7 mouse cellular contexts compared by ENCODE assay signal in the genomic region with DNA sequence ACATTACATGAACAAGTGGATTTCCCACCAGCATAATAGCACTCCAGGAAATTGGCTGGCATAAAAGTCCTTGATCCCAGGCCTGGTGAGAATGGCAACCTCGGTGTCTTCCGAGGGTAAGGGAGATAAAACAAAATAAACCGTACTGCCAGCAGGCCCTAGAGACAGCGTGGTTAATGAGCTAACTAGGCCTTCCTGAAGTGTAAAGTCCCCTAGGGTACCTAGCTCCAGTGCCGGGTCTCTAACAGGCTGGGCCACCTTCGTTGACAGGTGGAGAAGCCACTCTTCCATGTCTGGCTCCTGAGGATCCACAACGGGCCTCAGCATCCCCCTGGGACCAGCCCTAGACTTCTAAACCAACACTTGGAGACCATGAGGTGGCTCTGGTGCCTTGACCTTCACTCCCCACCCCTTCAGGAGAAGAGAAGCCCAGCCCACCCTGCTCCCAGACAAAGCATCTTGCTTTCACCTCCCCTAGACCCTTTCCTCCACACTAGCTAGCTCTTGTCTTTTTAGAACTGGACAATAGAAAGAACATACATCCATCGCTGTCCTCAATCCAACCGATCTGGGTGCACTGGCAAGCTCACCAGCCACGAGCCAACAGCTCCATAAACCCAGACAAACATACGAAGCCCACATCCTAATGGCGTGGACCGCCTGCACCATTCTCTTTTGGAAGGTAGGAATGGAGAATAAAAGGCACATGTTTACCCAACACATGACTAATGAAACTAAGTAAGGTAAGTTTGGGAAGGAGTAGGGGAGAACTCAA. TPM values are rescaled to one million over a fixed set of nuclear protein-coding genes. Genes with fewer than 3 reads are reported as not detected.
DNase-seq lines count a peak whose midpoint lies in the region; ATAC-seq and TF ChIP-seq lines count a peak whose summit lies in the region.

No protein-coding gene starts in this region.

- no peaks in the 10 kb centered on the region for H3K9me3 ChIP-seq in embryonic facial prominence, embryonic 13.5 days
- no peaks in the 10 kb centered on the region for H3K9me3 ChIP-seq in hindbrain, embryonic 13.5 days
- no peaks in the 10 kb centered on the region for H3K9me3 ChIP-seq in neural tube, embryonic 13.5 days

- H3K4me3 ChIP-seq in kidney, adult 2 months (ENCODE audit: insufficient read depth, low read depth, low read length), result no peak overlapping the region
- peak overlapping the region; percentile 25 for H3K4me3 ChIP-seq in embryonic facial prominence, embryonic 13.5 days
- H3K4me3 ChIP-seq in hindbrain, embryonic 13.5 days, result peak overlapping the region; percentile 85
- peak overlapping the region; percentile 77 for H3K4me3 ChIP-seq in neural tube, embryonic 13.5 days

- ATAC-seq in embryonic facial prominence, embryonic 13.5 days (ENCODE audit: insufficient number of reproducible peaks, insufficient read depth, low FRiP score, low TSS enrichment, low read depth), result no peak
- ATAC-seq in hindbrain, embryonic 13.5 days (ENCODE audit: low FRiP score), result no peak
- no peak for ATAC-seq in neural tube, embryonic 13.5 days (ENCODE audit: low read depth)

- peak overlapping the region; percentile 35; the same call in 1 of the 2 replicates for H3K27ac ChIP-seq in kidney, adult 2 months (ENCODE audit: insufficient read depth, low read depth, low read length)
- no peak overlapping the region for H3K27ac ChIP-seq in embryonic facial prominence, embryonic 13.5 days
- peak overlapping the region; percentile 100 for H3K27ac ChIP-seq in hindbrain, embryonic 13.5 days
- H3K27ac ChIP-seq in neural tube, embryonic 13.5 days (replicated peaks), result peak overlapping the region; percentile 100

- H3K9ac ChIP-seq in embryonic facial prominence, embryonic 13.5 days, result peak overlapping the region; percentile 57; the same call in 1 of the 2 replicates
- H3K9ac ChIP-seq in hindbrain, embryonic 13.5 days, result peak overlapping the region; percentile 100
- peak overlapping the region; percentile 100 for H3K9ac ChIP-seq in neural tube, embryonic 13.5 days

- H3K4me1 ChIP-seq in kidney, adult 2 months (ENCODE audit: control insufficient read depth, insufficient read depth, low read length), result no peaks in the 10 kb centered on the region
- H3K4me1 ChIP-seq in embryonic facial prominence, embryonic 13.5 days, result peaks cover 22% of the 10 kb centered on the region
- peaks cover 72% of the 10 kb centered on the region for H3K4me1 ChIP-seq in hindbrain, embryonic 13.5 days (replicated peaks)
- peaks cover 78% of the 10 kb centered on the region for H3K4me1 ChIP-seq in neural tube, embryonic 13.5 days (replicated peaks)

- no peak for TF ChIP-seq POLR2A in kidney, adult 2 months (IDR thresholded peaks at IDR 0.05; ENCODE audit: low read depth, low read length)

- H3K36me3 ChIP-seq in kidney, adult 2 months (ENCODE audit: control insufficient read depth, insufficient read depth, low read length), result no peaks in the 10 kb centered on the region
- H3K36me3 ChIP-seq in embryonic facial prominence, embryonic 13.5 days, result peaks cover 2% of the 10 kb centered on the region; the same call in 1 of the 2 replicates
- H3K36me3 ChIP-seq in hindbrain, embryonic 13.5 days, result peaks cover 16% of the 10 kb centered on the region
- H3K36me3 ChIP-seq in neural tube, embryonic 13.5 days, result peaks cover 8% of the 10 kb centered on the region; the same call in 1 of the 2 replicates

- no peak for TF ChIP-seq CTCF in kidney, adult 2 months (conservative IDR thresholded peaks at IDR 0.05; ENCODE audit: insufficient read depth, insufficient read length, low read depth, low read length)

- DNase-seq in kidney, adult 2 months, result no peak
- DNase-seq in kidney, adult 18-20 months, result no peak
- DNase-seq in testis, postnatal 14 days (ENCODE audit: low spot score), result no peak
- no peak for DNase-seq in thymus, postnatal 36 days

- WGBS in kidney, adult 2 months, result 74% methylated on average over 13 of the region's 13 CpGs
- 30% methylated on average over 13 of the region's 13 CpGs for WGBS in embryonic facial prominence, embryonic 13.5 days
- WGBS in hindbrain, embryonic 13.5 days, result 15% methylated on average over 13 of the region's 13 CpGs
- 13% methylated on average over 13 of the region's 13 CpGs for WGBS in neural tube, embryonic 13.5 days

- H3K4me2 ChIP-seq in embryonic facial prominence, embryonic 13.5 days, result peak overlapping the region; percentile 62
- H3K4me2 ChIP-seq in hindbrain, embryonic 13.5 days, result peak overlapping the region; percentile 89
- peak overlapping the region; percentile 92 for H3K4me2 ChIP-seq in neural tube, embryonic 13.5 days

- H3K27me3 ChIP-seq in kidney, adult 2 months (replicated peaks; ENCODE audit: control insufficient read depth, insufficient read depth, low read length), result no peaks in the 10 kb centered on the region; the same call in 1 of the 2 replicates
- H3K27me3 ChIP-seq in embryonic facial prominence, embryonic 13.5 days, result peaks cover 74% of the 10 kb centered on the region
- H3K27me3 ChIP-seq in hindbrain, embryonic 13.5 days, result no peaks in the 10 kb centered on the region
- no peaks in the 10 kb centered on the region for H3K27me3 ChIP-seq in neural tube, embryonic 13.5 days

RNA-seq across cellular contexts. Expression of a gene that starts 10.0 kb away (rescaled TPM):
- 6.2 TPM in 2 replicates for polyA plus RNA-seq in kidney, adult 2 months (2012; rRNA removed)
- 47.4 and 59.0 TPM in 2 replicates for polyA plus RNA-seq in embryonic facial prominence, embryonic 13.5 days (2015; fragmentation: Nextera tagmentation; extraction: Ambion mirVana)
- polyA plus RNA-seq in hindbrain, embryonic 13.5 days (2015; fragmentation: Nextera tagmentation; extraction: Ambion mirVana), result 211 and 212 TPM in 2 replicates
- polyA plus RNA-seq in neural tube, embryonic 13.5 days (2015; fragmentation: Nextera tagmentation; extraction: Ambion mirVana), result 159 and 171 TPM in 2 replicates
